Mouse (Mus musculus) cerebellum, adult 11 months (tissue): ENCODE data around the gene Yjefn3.

ENCODE experiments used
- DNase-seq: peaks from one replicate; pipeline ENCODE4 v3.0.0; 2022

The Yjefn3 gene

GRCm38 (mm10) chr8:69906260-69906659, 3.7 kb upstream of the Yjefn3 start:
- DNase-seq: no peak

GRCm38 (mm10) chr8:69904096-69904495, 1.6 kb upstream of the Yjefn3 start:
- no peak for DNase-seq

GRCm38 (mm10) chr8:69903063-69903542, 591 bp upstream of the Yjefn3 start:
- DNase-seq: peak; percentile 99

DNA sequence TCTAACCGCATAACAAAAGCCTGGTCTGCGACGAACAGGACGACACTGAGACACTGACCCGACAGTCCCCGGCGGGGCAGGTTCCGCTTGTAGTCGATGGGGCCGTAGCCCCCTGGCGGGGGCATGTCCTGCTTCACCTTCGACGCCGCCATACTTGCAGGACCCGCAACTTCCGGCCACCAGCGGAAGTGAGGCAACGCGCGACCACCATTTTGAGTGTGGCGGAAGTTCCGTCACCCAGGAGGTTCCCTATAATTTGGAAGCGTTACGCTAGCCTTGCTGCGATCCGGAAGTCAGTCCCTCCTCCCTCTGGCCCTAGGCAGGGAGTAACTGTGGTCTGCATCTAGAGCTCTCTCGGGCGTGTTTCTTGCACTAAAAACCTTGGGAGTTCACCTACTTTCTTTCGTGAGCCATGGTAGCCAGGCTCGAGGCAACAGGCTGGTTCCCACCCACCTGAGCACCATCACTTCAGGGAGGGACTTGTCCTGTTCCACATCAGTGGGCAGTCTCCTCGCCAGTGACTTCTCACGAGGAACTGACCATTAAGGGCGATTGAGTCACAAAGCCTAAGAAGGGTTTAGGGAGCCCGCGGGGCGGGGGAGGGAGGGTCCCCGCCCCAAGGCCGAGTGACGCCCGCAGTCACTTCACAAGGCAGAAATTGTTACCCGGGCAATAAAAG, 889 bp downstream of the Yjefn3 start:
- DNase-seq: peak; percentile 95

DNA sequence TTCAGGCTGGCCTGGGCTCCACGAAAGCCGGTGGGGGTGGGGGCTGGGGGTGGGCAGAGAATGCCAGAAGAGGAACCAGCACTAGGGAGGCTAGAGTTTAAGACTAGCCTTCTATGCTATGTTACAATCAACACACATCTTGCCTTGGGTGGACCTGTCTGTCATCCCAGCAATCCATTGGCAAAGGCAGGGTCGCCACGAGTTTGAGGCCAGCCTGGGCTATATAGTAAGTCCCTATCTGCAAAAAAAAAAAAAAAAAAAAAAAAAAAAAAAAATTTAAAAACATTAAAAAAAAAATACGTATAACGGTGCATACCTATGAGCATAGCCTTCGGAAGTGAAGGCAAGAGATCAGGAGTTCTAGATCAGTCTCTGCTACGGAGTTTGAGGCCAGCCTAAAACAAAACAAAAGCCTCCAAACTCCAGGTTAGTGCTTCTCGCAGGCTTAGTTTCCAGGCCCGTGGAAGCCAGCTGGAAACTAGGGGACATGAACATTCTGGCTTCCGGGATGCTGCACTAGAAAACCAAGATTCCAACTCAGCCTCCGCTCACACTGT, 1.5 kb downstream of the Yjefn3 start:
- no peak for DNase-seq

DNA sequence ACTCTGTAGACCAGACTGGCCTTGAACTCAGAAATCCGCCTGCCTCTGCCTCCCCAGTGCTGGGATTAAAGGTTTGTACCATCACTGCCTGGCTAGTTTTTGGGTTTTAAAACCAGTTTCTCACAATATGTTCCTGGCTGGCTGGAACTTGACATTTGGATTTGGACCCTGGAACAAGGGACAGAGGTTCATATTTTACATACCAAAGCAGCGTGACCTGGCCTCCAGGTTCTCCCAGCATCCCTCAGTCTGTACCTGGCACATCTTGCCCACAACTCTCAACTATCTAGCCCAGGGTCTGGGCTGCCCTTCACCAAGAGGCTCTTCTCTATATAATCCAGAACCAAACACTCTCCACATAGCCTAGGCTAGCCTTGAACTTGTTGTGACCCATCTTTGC, 2.6 kb downstream of the Yjefn3 start:
- no peak for DNase-seq

DNA sequence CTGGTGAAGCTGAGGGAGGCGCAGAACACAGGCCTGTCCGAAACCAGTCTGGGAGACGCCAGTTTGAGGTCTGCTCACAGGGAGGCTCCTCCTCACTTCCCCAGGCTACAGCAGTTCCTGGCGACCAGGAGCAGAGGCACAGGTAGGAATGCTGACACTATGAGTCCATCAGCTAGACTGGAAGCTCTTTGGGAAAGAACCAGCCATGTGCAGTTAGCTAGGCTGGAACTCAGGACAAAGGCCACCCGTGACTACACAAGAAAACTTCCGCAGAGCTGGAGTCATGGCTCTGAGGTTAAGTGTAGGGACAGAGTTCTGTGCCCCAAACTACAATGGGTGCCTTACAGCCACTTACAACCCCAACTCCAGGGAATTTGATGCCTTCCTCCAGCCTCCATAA, 4.7 kb downstream of the Yjefn3 start:
- DNase-seq: no peak

GRCm38 (mm10) chr8:69895772-69896451, 6.6 kb downstream of the Yjefn3 start:
- DNase-seq: no peak

DNA sequence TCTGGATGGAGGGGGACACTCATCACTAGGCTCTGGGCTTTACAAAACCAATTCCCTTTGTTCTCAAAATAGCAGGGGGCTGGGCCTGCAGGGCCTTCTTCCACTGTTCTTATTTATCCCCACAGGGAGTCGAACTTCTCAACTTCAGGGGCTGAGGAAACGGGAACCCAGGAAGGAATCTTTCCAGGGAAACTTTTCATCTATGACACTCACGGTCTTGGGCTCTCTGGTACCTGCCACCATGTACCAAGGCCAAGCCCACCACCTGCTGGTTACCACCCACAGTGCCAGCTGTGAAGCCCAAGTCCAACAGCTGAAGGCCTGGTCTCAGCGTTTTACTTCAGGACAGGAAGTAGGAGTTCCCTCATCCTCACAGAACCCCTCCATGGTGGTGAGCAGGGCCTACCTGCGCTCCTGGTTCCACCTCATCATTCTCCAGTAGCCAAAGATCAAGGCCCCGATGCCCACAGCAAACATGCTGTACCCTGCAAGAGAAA, 7.6 kb downstream of the Yjefn3 start:
- DNase-seq: no peak

GRCm38 (mm10) chr8:69893863-69894262, 8.6 kb downstream of the Yjefn3 start:
- peak; percentile 44 for DNase-seq

DNA sequence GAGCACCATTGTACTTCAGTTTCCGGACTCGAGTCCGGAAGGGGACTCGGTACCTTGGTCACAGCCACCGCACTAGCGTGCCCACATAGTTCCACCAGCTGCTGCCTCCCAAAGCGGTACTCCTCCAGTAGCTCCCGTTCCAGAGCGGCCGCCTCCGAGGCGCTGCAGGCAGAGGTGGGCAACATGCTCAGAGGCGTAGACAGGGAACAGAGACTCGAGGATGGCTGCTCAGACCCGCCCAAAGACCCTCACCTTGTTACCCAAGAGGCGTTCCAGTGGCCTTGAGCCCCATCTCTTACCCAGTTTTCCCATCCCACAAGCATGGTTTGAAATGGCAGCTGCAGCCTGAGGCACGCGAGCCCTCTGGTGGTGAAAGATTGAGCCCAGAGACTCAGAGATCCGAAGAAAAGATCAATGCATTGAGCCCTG, 11.7 kb downstream of the Yjefn3 start:
- DNase-seq: no peak

DNA sequence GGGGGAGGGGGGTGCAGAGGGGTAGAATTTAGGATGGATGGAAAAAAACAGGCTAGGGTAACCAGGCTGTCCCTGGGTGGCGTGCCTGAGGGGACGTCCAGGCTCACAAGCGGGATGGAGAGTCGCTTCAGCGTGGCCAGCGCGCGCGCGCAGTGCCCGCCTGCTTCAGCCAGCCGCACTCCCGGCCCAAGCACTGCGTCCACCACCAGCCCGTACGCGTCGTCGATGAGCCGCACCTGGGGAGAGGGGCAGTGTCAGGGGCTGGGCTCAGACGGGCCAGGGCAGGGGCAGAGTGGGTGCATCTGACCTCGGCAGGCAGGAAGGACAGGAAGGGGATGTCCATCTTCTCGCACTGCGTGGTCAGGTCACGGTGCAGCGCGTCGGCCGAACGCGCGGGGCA, 13.6 kb downstream of the Yjefn3 start:
- DNase-seq: no peak

GRCm38 (mm10) chr8:69888244-69888866, 14.2 kb downstream of the Yjefn3 start:
- no peak for DNase-seq

- no peak for DNase-seq
Observed at GRCm38 (mm10) chr8:69887289-69888243, 14.9 kb downstream of the Yjefn3 start, which contains the start of gene Cilp2. Gene Cilp2 (minus strand): TSS chr8:69887687.

DNA sequence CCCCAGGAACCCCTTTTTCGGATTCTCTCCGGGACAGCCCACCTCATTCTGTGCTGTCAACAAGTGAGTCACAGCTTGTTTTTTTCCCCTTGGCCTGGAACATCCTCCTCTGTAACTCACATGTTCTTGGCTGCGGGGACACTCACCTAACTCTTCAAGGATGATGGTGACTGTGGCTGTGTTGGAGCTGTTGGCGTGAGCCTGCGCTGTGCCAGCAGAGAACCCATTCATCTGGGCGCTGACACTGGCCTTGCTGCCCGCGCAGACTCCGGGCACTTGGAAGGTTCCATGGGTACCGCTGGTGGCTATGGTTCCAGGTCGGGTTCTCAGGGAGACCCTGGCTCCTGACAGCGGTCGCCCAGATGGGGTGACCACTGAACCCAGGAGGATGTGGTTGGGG, 18.4 kb downstream of the Yjefn3 start:
- DNase-seq: no peak

DNA sequence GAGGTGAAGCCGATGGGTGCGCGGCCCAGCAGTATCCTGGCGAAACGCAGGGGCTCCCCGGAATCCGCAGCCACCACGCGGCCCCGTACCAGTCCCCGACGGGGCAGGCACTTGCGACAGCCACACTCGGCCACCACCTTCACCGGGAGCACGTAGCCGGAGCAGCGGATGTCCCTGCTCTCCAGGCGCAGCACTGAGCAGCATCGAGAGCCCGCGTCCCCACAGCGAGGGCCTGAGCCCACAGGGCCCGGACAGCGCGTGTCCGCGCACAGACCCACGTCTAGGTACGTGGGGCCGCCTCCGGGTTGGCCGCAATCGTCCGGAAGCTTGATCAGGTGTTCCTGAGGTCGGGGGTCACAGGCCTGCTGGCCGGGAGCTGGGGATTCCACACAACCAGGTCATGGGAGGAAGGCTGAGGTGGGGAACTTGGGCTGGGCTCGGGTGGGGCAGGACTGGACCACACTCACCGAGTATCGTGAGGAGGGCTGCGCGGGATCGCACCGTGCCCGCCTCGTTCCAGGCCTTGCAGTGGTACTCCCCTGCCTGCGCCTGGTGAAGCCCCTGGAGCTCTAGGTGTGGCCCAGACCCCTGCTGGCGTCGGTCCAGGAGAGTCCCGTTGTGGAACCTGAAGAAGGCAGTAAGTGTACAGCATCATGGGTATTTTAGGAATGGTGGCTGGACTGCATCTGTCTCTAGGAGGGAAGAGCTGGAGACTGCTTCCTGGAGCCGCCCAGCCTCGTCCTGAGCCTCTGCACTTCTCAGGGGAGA, 19.5 kb downstream of the Yjefn3 start:
- no peak for DNase-seq

GRCm38 (mm10) chr8:69882021-69882756, 20.3 kb downstream of the Yjefn3 start:
- no peak for DNase-seq

DNA sequence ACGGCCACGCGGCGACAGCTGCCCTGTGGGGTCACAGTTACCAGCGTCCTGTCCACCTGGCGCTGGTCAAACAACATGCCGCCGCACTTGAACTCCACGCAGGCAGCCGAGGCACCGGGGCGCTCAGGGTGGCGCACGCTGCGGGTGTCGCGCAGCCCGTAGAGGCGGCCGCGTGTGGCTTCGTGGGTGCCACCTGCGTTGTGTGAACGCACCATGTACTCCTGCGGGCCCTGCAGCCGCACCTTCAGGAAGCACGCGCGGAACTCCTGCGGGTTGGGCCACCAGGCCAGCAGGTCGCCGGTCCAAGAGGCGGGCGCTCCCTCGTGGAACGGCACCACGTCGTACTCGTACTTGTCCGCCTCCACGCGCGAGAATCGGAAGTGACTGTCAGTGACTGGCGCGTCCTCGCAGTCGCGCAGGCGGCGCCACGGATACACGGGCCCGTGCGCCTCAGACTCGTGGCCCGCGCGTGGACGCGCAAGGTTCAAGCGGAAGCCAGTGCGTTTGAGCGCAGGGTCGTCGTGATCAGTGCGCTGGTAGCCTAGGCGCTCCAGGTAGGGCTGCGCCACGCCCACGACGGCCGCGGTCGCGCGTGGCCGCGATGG, 21.1 kb downstream of the Yjefn3 start:
- DNase-seq: no peak

DNA sequence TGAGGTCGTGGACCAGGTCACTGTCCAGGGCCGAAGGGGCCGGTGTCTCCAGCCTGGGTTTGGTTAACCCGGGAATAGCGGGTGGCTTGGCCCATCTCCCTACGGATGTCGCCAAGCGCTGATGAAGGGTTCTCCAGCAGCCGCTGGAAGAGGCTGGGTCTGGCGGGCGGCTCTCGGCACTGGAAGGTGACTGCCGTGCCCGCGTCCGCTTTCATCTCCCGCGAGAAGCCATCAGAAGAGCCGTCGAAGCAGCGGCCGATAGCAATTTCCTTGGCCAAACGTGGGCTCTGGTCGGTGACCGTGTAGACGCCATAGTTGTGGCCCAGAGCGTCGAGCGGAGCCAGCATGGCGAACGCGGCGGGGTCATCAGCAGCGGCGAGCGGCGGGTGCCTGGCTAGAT, 21.7 kb downstream of the Yjefn3 start:
- DNase-seq: no peak

DNA sequence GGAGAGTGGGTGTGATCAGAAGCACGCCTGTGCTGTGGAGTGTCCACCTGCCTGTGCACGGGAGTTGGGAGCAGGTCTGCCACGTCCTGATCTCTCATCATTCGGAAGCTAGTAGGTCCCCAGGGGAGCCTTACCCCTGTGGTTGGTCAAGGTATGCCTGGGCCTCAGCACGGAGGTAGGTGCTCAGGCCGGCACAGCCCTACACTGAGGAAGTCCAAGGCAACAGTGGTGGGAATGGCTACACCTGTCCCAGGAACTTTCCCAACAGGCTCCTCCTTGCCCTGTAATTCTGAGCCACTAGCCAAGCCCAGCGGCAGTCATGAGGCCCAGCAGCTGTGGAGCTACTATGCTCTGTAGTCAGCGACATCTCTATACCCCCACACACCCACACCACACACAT, 22.8 kb downstream of the Yjefn3 start:
- no peak for DNase-seq
